Mouse (Mus musculus) testis, adult 2 months (tissue): ENCODE measurements at regions not wholly inside any gene's neighbourhood (a gene's known extent, or its start where the extent isn't known, plus 50 kb on each side); places are given as distances from the start of the nearest gene placed in this dataset.

Source experiments
- CTCF ChIP-seq: fragments of 200-500 bp; IDR thresholded peaks from 2 replicates; pipeline ENCODE4 v1.5.1; 2012; ENCODE audit warnings: low read depth, mild to moderate bottlenecking, inconsistent platforms, low read length, moderate library complexity; ENCODE audit not compliant: control insufficient read depth, insufficient read depth, insufficient replicate concordance
- POLR2A ChIP-seq: fragments of 200-500 bp; IDR thresholded peaks from 2 replicates; pipeline ENCODE4 v1.6.1; 2012; ENCODE audit warnings: low read depth, mild to moderate bottlenecking, inconsistent platforms, low read length, moderate library complexity; ENCODE audit not compliant: control insufficient read depth

DNA sequence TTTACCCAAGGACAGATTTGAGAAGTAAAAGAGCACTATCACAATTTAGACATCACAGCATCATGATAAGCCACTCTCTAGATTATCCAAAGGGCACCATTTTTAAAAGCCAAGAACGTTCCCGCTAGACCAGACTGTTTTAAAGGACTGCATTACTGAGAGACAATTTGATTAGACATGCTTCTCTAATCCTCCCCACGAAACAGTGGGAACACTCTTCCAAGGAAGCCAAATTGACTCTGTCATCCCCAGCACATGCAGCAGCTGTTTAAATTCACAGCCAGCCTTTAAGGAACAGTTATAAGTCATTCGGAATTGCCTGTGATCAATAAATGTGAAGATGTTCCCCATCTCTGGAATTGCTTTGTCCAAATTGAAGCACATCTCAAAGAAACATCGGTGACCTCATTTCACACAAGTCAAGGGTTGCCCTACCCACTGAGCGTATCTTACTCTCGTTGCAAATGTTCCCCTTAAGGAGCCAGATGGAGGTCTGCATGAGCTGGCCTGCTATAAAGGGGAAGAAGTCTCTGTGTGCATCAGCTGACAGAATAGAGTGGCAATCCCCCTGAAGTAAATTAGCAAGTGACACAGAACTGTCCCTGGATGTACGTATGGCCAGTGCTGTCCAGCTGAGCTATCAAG lies 393.2 kb downstream of the Pid1 start:
- no peak for TF ChIP-seq POLR2A
- TF ChIP-seq CTCF: no peak
